Mouse (Mus musculus) natural killer cell, adult 2 months (primary cell): ENCODE data around the gene Rc3h1.
"Not testable (repeated sequence)": the region's sequence is repeated elsewhere in the genome, so short reads cannot be mapped to it uniquely, and the experiment has no call there.

Experiments used
- DNase-seq, 2 experiments: peaks; one replicate each; pipeline ENCODE4 v3.0.0; 2022; ENCODE audit warnings: low spot score in 2 of 2

Gene Rc3h1

GRCm38 (mm10) chr1:160963199-160963598, 57.0 kb downstream of the Rc3h1 start:
- DNase-seq: no peak

GRCm38 (mm10) chr1:160967268-160967667, 61.0 kb downstream of the Rc3h1 start:
- DNase-seq: no peak

GRCm38 (mm10) chr1:160968643-160969042, 62.4 kb downstream of the Rc3h1 start:
- no peak for DNase-seq

GRCm38 (mm10) chr1:160978071-160978735, 72.0 kb downstream of the Rc3h1 start, which contains the start of gene Serpinc1:
Gene Serpinc1, plus strand, starts transcription at chr1:160978585.
- no peak for DNase-seq

- no peak for DNase-seq
Observed at GRCm38 (mm10) chr1:160980021-160980420, 73.8 kb downstream of the Rc3h1 start.

- DNase-seq: no peak
Observed at GRCm38 (mm10) chr1:160980537-160981234, 74.5 kb downstream of the Rc3h1 start.

- no peak for DNase-seq
Observed at GRCm38 (mm10) chr1:160981337-160981736, 75.1 kb downstream of the Rc3h1 start.

GRCm38 (mm10) chr1:160982887-160983286, 76.7 kb downstream of the Rc3h1 start:
- DNase-seq: no peak

GRCm38 (mm10) chr1:160984731-160985130, 78.5 kb downstream of the Rc3h1 start:
- DNase-seq: not testable (repeated sequence)

GRCm38 (mm10) chr1:160985477-160985876, 79.3 kb downstream of the Rc3h1 start:
- DNase-seq: no peak

GRCm38 (mm10) chr1:160986881-160987635, 80.8 kb downstream of the Rc3h1 start:
- DNase-seq: no peak

GRCm38 (mm10) chr1:160989395-160989794, 83.2 kb downstream of the Rc3h1 start:
- DNase-seq: no peak

GRCm38 (mm10) chr1:160993851-160994250, 87.6 kb downstream of the Rc3h1 start:
- no peak for DNase-seq

- no peak for DNase-seq
Observed at GRCm38 (mm10) chr1:161004942-161005341, 98.7 kb downstream of the Rc3h1 start.

- no peak for DNase-seq
Observed at GRCm38 (mm10) chr1:161005526-161005925, 99.3 kb downstream of the Rc3h1 start.

GRCm38 (mm10) chr1:161006471-161006870, 100.3 kb downstream of the Rc3h1 start:
- no peak for DNase-seq

- DNase-seq: no peak
Observed at GRCm38 (mm10) chr1:161008038-161008437, 101.8 kb downstream of the Rc3h1 start.

GRCm38 (mm10) chr1:161010436-161010835, 104.2 kb downstream of the Rc3h1 start:
- no peak for DNase-seq

- DNase-seq: no peak
Observed at GRCm38 (mm10) chr1:161016378-161016777, 110.2 kb downstream of the Rc3h1 start.

- DNase-seq: no peak
Observed at GRCm38 (mm10) chr1:161020051-161020450, 113.8 kb downstream of the Rc3h1 start.
